Mouse (Mus musculus) kidney, adult 9 months (tissue): ENCODE measurements around the gene Rbms3.

Source experiments
- DNase-seq: peaks from one replicate; pipeline ENCODE4 v3.0.0; 2022

Rbms3 gene

GRCm38 (mm10) chr9:117250036-117250830 is 379.5 kb downstream of the Rbms3 start:
- no peak for DNase-seq

DNA sequence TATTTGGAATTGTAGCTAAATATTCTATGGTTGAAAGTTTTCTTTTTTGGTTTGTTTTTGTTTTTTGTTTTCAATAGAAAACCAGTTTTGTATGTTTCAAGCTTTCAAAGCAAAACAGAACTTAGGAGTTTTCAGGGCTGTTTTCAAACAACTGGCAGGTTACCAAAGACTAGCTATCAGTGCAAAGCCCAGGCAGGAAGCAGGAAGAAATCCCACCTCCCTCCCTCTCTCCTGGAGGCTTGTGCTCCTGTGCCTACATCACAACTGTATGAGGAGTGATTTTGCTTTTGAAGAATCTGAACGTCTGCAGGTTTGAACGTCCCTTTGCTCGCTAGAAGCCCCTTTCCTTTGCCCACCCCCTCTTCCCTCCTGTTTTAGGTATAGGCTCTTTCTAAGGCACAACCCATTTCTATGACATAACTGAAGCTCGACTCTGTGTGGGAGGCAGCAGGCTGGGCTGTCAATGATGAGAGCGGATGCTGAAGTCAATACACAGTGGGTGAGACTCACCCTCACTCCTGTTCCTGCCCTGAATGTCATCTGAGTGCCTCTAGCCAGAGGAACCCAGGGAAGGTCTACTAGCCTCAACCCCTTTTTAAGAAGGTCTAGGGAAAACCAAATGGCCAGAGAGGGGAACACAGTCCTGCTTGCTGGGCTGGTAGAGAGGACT is 382.3 kb downstream of the Rbms3 start:
- DNase-seq = no peak

- DNase-seq = no peak
Measured at GRCm38 (mm10) chr9:117246173-117246572, 383.5 kb downstream of the Rbms3 start.

DNA sequence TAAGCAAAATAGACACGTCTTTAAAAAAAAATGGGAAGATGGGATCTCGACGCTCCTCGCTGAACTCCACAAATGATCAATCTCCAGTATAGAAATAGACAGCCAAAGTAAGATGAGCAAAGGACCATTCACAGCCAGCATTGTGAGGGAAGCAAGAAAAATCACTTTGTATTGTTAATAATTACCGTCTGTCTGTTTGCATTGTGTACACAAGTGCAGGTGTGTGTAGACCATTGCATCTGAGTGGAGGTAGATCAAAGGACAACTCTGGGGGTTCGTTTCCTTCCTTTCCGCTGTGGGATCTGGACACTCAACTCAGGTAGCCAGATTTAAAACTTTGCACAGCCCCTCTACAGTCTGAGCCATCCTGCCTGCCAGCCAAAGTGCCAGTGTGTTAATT is 386.3 kb downstream of the Rbms3 start:
- DNase-seq = no peak

DNA sequence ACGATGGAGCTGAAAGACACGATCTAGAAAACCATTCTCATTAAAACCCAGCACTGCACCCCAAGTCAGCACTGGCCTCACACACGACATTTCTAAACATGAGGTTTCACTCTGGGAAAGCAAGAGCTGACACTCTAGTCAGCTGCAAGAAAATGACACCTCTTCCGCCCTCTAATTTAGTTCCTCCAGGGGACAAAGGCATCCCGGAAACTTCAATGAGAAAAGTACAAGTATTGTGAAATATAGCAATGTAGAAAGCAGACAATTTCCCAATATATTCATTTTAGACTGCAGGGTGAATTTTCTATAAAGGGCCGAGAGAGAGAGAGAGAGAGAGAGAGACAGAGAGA is 395.0 kb downstream of the Rbms3 start:
- no peak for DNase-seq

DNA sequence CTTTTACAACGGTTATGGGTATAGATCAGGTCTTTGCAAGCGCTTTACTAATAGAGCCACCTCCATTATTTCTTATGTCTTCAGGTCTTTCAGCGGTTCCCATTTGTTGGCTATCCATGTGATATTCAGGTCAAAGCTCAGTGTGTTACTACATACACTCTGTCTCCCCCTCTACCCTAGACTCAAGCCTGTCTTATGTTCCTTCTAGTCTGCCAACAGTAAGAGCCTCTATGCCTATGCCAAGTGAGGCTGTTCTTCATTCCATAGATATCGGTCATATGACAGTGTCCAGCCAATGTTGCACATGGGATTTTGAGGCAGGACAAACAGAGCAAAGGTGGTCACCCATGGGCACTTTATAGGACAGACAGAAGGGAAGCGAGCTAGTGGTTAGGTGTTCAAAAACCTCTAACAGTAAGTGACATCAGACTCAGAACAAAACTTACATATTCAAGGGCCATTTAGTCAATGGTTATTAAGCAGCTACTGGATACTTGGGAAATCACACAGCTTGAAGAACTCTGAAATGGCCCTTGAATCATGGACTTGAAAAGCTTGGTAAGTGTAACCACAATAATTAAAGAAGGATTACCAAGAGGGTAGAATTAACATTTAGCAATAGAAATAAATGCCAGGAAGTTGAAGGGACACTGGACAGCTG is 395.5 kb downstream of the Rbms3 start:
- no peak for DNase-seq

DNA sequence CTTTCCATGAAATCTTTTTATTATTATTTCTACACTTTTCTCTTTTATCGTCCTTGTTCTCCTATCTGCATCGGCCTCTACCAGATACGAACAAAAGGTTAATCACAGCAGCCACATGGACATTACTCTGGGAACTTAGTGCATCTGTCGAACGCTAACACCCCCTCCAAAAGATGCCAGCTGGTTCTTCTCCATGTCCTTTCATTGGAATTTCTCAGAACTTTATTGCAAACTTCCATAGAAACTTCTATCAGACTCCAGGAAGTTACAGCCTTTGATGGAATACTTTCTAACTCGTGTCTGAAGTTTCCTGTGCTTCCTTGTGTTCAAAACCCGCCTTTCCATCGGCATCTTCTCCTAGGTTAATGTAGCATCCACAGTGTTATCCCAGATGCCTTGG is 407.0 kb downstream of the Rbms3 start:
- DNase-seq = no peak

DNA sequence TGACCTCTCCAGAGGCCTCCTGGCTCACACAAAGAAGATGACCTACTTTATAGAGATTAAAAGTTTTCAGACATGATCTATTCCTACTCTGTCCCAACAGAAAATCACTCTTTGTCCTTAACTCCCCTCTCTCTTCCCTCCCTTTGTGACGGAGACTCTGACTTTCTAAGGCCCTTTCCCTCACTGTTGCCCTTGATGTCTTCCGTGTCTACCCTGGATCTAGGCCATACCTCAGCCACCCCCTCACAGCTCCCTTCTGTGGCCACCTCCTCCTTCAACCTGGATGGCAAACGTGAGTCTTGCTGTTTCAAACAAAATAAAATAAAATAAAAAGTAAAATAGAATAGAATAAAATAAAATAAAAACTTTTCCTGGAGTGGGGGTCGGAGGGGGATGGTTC is 408.2 kb downstream of the Rbms3 start:
- no peak for DNase-seq

DNA sequence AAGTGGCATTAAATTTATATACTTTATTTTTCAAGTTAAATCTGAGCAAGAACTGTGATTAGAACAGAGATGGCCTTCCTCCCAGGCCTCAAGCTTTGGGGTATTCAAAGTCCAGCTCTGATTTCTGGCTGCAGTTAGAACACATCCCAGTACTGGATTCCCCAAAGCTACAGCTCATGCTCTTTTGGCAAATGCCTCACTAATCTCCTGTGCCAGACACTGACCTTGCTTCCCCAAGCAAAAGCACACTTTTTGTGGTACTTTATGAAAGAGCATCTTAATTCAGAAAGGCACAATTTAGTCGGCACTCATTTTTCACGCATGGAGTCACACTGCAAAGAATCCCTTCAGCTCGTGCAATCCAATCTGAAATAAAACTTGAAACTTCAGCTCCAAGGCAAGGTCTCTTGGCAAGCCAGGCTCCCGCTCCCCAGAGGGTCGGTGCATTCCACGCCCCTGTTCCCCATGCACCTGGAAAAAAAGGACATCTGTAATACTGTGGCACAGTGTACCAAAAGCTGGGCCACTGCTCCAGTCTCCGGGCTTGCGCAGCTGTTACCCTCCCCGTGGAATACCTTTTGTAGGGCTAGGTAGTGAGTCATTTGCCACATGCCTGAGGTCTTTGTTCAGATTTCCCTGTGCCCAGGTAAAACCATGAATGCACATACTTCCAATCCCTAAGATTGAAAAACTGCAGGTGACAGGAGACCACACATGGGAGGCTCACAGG is 413.5 kb downstream of the Rbms3 start:
- no peak for DNase-seq

- DNase-seq = no peak
Measured at GRCm38 (mm10) chr9:117212023-117212422, 417.7 kb downstream of the Rbms3 start.

DNA sequence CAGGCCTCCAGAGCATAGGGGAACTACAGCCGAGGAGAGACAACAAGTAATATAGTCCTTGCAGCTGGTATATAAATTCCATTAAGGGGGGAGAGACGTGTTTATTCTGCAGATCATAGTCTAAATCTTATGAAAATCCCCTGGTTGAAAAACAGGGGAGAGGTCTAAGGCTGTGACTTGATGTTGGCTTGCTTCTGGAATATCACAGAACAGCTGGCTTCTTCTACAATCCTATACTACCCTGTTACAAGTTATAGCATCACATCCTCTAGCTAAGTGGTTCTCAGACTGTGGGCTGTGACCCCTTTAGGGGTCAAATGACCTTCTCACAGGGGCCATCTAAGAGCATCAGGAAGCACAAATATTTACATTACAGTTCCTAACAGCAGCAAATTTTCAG is 419.4 kb downstream of the Rbms3 start:
- no peak for DNase-seq

DNA sequence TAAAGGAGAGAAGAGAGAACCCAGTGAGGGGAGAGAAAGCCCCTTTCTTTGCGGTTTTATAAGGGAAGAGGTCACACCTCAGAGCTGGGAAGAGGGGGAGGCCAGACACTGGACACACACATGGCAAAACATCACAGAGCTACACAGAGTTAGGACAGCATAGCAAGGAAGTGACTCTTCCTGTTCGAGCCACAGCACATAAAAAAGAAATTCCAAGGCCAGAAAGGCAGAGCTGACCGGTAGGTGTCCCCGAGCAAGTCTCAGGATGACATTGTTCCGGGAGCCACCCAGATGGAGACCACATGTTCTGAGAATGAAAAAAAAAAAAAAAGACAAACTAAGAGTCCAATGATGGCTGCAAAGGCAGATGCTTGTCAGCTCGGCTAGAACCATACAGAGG is 424.3 kb downstream of the Rbms3 start:
- DNase-seq = no peak

- DNase-seq = no peak
Measured at GRCm38 (mm10) chr9:117200067-117200658, 429.6 kb downstream of the Rbms3 start.

DNA sequence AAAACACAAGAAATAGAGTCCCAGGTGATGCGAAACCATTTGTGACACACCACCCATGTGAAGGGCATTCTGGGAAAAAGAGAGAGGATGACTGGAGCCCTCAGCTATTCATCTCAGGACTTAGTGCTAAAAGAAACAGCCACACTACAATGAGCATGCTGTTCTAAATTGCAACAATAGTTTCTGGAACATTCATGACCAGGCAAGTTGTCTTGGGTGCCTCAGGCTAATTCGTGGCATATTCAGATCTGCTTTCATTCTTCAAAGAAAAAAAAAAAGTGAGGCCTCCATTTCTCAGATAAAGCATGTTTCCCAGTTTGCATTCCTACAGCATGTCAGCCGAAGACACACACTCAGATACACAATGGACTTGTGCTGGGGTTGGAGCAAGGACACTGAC is 432.2 kb downstream of the Rbms3 start:
- no peak for DNase-seq

DNA sequence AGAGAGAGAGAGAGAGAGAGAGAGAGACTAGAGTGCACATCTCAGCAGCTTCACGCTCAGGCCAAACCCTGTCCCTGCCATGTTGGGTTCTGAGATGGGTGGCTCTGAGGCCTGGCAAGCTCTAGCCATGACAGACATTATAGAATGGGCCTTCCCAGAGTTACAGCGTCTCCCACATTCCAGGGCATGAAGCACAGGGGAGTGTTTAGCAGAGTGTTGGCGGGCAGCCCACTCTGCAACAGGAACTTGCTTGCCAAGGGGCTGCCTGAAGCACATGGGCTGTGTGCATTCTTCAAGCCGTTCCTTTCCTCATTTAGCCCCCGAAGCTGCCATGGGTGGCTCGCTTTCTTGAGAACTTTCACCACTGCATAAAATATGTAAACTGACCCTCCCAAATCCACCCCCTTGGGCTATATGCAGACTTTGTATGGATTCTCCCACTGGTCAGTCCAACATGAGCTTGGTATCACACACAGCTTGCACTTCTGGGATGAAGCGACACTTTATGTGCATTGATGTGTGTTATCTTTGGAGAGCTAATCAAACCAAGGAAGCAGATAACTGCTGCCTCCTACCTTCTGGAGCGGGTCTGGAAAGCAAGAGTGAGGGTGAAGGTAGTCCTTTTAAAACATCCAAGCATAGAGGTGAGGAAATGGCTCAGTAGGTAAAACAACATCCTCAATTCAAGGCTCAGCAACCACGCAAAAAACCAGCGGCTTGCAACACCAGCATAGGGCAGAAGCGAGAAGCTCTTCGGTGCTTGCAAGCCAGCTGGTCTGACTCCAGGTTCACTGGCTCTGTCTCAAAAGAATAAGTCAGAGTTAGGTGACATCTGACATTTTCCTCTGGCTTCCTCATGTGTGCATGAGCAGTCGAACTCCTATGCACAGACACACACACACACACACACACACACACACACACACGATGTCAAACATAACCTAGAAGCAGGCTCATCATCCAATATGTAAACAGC is 436.9 kb downstream of the Rbms3 start:
- DNase-seq = peak; percentile 37

DNA sequence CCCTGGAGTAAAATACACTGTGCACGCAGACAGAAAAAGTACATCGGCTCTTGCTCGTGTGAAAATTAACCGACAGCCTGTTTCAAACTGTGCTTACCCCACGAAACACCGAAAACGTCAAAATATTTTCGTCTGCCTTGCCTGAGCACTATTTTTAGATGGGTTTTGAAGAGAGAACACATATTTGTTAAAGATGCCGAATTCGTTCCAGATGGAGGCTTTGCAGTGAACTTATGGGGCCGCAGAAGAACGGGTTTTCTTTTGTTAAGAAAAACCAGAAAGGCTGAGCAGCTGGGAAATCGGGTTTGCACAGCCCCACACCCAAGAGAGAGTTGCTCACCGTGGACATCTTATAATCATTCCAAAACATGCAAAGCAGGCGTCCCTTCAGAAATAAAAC is 437.6 kb downstream of the Rbms3 start:
- no peak for DNase-seq

DNA sequence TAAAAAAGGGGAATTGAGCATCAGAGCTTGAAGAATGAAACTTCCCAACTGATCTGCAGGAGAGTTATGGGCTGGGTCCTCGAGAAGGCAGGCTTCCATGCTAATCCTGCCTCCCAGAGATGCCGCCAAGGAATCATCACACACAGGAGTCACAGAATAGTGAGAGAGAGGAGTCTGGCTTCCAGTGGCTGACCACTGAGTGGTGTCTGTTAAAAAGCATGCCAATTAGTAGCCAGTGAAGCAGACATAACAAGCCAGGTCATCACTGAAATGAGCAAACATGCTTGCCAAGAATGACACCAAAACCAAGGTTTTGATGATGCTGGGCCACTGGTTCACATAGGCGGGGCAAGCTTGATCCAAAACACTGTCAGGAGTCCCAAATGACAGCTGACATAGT is 441.3 kb downstream of the Rbms3 start:
- DNase-seq = no peak

- DNase-seq = no peak
Measured at GRCm38 (mm10) chr9:117187116-117188034, 442.3 kb downstream of the Rbms3 start.

DNA sequence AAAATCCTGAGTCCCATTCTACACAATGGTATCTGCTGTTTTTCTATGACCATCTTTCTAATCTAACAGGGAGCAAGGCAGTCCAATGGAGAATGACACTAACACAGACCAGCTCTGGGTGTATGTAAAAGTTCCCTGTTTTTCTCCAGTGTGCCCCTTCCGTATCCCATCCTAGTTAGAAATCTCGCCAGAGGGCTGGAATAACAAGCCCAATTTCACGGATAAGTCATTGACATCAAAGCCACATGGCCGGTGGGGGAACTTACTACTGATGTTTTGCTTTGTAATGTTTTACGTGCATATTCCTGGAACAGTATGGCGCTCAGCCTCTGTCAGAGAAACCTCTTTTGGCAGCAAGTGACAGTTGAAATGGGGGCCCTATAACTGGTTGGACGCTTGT is 449.1 kb downstream of the Rbms3 start:
- no peak for DNase-seq

GRCm38 (mm10) chr9:117178366-117178765 is 451.3 kb downstream of the Rbms3 start:
- peak; percentile 10 for DNase-seq

GRCm38 (mm10) chr9:117172526-117172925 is 457.2 kb downstream of the Rbms3 start:
- no peak for DNase-seq
